Mouse (Mus musculus) thymus, postnatal 25 days (tissue): ENCODE results near the gene 2610507B11Rik.

Experiments
- DNase-seq: peaks from one replicate; pipeline ENCODE4 v3.0.0; 2022

The 2610507B11Rik gene

DNA sequence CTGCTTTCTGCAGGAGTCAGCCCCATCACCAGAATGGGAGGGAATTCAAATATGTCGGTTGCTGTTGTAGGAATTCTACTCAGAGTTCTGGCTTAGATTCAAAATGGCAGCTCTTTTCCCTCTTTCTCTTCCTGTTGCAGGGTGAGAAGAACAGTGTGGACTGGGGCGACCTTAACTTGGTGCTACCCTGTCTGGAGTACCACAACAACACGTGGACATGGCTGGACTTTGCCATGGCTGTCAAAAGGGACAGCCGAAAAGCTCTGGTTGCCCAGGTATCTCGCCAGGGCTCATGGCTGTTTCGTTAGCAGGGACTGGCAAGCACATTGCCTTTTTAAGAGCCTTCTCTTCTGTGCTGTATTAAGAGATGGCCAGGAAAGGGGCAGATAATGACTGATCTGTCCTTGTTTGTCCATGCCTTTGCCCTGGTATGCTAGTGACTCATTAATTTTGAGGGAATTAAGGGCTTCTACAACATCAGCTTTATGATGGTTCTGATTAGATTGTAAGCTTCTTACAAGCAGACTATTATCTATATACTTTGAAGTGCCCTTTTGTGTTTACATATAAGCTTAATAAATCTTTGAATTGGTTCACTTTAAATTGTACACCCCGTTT lies 27.7 kb downstream of the 2610507B11Rik start:
- no peak for DNase-seq

DNA sequence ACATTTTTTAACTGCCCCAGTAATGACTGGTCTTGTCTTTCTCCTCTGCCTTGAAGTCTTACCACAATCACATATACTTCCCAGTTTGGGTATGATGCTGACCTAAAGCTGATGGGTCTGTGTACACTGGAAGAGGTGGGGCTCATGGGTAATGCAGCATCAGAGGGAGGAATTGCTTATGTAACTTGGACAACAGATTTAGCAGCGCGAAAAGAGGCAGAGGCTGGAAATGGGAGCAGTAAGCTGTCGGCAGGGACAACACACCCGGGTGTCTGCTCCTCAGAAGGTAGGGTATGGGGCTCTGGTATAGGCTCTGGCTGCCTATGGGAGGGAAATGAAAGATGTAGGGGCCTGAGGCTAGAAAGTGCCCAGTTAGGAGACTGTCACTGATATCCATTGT lies 29.1 kb downstream of the 2610507B11Rik start, which contains the start of gene BC030499:
BC030499 (plus strand) TSS at position 188 of the 400 bp plus-strand sequence.
- DNase-seq, result no peak

GRCm38 (mm10) chr11:78294585-78294984 lies 33.0 kb downstream of the 2610507B11Rik start:
- no peak for DNase-seq

DNA sequence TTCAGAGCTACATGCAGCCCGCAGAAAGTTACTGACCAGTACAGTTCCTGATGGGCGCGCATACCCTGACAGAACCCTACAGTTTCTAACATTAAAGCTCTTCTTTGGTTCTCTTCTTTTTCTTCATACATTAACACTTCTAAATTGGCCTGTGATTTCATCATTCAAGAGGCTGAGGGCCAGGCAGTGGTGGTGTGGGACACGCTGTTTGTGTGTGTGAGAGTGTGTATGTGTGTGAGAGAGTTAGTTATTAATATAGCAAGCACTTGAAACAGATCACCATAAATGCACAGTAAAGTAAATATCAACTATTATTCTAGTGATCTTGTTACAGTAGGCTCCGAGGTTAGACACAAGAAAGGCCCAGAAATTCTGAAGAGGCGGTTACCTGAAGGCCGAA lies 39.4 kb downstream of the 2610507B11Rik start:
- DNase-seq, result no peak

DNA sequence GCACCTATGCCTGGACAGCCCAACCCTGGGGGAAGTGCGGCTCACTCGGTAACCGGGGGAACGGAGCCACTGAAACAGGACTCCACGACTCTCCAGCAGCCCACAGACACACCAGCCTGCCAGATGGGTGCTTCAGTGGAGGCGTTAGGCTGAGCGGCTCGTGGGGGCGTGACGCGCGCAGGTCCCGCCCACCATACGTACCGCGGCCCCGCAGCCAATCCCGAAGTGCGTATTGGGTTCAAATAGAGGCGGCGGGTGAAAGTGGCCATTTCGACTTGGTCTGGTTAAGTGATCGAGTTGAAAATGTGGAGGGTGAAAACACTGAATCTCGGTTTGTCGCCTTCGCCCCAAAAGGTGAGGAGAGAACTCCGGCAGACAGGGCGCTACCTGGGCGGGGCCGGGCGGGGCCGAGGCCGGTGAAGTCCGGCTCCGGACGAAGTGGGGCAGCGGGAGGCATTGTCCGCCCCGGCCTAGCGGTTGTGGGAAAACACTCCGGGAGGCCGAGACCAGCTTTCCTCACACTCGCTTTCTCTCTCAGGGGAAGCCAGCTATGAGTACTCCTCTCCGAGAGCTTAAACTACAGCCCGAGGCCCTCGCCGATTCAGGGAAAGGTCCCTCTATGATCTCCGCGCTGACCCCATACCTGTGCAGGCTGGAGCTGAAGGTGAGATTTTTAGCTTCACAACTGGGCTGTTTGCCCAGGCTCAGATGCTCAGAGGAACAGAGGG lies 40.0 kb downstream of the 2610507B11Rik start, which contains the start of gene Spag5:
Spag5 (plus strand) TSS at position 173 of the 728 bp plus-strand sequence.
- peak; percentile 92 for DNase-seq

DNA sequence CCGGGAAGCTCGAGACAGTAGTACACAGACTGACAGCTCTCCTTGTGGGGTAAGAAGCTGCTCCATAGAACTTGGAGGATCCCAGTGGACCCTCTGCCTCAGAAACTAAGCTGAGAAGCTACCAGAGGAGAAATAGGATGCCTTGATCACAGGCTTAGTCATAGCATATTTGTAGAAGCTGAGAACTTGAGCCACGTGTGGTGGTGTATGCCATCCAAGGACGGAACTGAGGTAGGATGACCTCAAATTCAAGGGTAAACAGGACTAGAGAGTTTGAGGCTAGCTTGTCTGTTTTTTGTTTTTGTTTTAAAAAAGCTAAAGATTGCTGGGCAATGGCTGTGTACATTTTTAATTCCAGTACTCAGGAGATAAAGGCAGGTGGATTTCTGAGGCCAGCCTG lies 43.7 kb downstream of the 2610507B11Rik start:
- no peak for DNase-seq

DNA sequence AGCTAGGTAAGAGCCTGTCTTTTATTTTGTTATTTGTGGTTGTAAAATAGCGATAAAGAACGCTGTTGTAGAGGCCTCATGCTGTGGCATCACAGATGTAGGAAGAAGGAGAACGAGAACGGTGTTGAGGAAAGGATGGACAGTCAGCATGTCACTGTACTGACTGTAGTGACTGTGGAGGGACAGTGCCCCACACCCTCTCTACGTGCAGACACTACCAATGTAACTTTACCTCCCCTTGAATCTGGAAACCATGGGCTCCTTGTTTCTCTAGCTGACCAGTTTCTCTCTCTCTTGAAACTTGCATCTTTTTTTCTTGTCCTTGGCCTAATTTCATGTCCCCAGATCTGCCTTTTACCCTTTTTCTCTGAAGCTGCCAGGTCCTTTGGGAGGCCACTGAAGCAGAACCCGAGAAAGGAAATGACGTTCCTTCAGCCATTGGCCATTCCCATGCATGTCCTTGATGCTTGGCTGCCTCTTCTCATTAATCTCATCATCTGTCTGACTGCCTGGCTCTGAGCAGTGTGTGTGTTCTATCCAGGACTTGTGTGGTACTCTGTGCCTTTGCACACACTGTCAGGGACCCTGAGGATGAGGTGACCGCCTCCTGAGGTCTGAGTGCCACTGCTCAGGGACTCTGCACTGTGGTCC lies 49.4 kb downstream of the 2610507B11Rik start:
- DNase-seq, result no peak

- no peak for DNase-seq
Observed at GRCm38 (mm10) chr11:78313662-78314061, 52.1 kb downstream of the 2610507B11Rik start.

GRCm38 (mm10) chr11:78318411-78318810 lies 56.9 kb downstream of the 2610507B11Rik start:
- no peak for DNase-seq

- DNase-seq, result no peak
Observed at GRCm38 (mm10) chr11:78322076-78322831, 60.7 kb downstream of the 2610507B11Rik start.

- peak; percentile 69 for DNase-seq
Observed at GRCm38 (mm10) chr11:78322860-78323259, 61.3 kb downstream of the 2610507B11Rik start, which contains the start of gene Aldoc. Gene Aldoc (plus strand): TSS chr11:78322968.

DNA sequence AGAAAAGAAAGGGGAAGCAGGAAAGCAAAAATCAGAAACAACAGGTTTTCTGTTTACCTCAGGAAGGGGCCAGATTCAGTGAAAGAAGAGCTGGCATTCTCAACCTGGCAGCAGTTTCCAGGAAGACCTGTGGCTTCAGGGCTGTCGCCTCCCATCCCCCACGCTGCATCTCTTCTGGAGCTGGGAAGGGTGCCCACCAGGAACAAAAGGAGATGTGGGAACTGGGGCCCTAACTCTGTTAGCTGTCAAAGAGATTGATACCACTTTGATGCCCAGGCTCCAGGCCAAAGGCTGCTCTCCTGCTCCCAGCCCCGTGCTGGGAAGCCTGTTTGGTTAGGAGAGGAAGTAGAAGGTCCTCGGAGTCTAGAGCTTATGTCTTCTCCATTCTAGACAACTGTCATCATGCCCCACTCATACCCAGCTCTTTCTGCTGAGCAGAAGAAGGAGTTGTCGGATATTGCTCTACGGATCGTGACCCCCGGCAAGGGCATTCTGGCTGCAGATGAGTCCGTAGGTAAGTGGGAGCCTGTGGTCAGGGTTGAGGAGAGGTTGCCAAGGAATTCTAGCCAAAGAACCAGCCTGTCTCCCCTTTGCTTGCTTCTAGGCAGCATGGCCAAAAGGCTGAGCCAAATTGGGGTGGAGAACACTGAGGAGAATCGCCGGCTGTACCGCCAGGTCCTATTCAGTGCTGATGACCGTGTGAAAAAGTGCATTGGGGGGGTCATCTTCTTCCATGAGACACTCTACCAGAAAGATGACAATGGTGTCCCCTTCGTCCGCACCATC lies 62.6 kb downstream of the 2610507B11Rik start:
- no peak for DNase-seq

- DNase-seq, result no peak
Observed at GRCm38 (mm10) chr11:78324965-78325364, 63.4 kb downstream of the 2610507B11Rik start.

DNA sequence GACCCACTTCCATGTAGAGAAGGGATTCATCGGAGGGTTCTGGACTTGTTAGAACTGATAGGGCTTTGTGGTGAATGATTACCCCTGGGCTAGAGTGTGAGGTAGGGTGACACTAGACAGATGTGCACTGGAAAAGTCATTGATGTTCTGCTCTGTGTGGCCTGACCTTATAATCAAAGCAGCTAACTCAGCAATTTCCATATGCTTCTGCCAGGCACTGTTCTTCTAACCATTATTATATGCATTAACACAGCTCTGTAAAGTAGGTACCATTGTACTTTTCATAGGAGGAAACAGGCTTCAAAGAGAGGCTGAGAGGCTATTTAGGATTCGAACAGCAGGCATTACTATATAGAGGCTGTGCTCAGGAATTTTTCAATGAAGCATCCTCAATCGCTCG lies 65.7 kb downstream of the 2610507B11Rik start:
- no peak for DNase-seq

- peak; percentile 96 for DNase-seq
Observed at GRCm38 (mm10) chr11:78327634-78328511, 66.3 kb downstream of the 2610507B11Rik start, which contains the start of gene Pigs. Gene Pigs (plus strand): TSS chr11:78328415.

- DNase-seq, result no peak
Observed at GRCm38 (mm10) chr11:78328512-78329056, 67.0 kb downstream of the 2610507B11Rik start.

GRCm38 (mm10) chr11:78332676-78333075 lies 71.1 kb downstream of the 2610507B11Rik start:
- DNase-seq, result no peak

GRCm38 (mm10) chr11:78333992-78334391 lies 72.4 kb downstream of the 2610507B11Rik start:
- DNase-seq, result no peak

DNA sequence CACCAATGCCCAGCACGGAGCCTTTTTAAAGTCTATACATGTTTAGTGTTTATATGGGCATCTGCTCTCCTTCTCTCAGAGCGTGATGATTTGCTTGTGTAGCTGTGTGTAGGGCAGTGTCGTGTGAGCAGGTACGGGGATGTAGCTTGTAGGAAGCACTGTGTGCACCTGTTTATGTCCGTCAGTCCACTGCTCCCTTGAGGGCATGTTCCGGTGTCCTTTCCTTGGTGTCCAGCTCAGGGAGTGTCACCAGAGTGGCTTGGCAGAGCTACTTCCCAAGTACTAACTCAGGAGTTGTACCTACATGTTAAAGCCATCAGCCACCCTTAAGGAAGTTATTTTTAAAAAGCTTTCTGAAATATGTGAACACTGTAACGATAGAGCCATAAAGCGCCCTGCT lies 75.5 kb downstream of the 2610507B11Rik start:
- DNase-seq, result no peak
